Mouse (Mus musculus) ES-E14 (cell line): ENCODE results near the gene Cdh5. TPM values are rescaled to one million over a fixed set of nuclear protein-coding genes. Genes with fewer than 3 reads are reported as not detected.

Experiments
- DNase-seq: peaks from one replicate; pipeline ENCODE4 v3.0.0-alpha.2; 2013; ENCODE audit warnings: low read depth, low spot score
- H3K27ac ChIP-seq: 2 replicates; pipeline ENCODE4 v1.5.1; 2012; ENCODE audit warnings: low read depth, mild to moderate bottlenecking, low read length, moderate library complexity, mixed read lengths; ENCODE audit not compliant: poor library complexity, insufficient read depth, severe bottlenecking
- H3K36me3 ChIP-seq: 2 replicates; pipeline ENCODE4 v1.6.1; 2012; ENCODE audit warnings: mild to moderate bottlenecking, low read length, moderate library complexity, mixed read lengths; ENCODE audit not compliant: control insufficient read depth, poor library complexity, insufficient read depth, severe bottlenecking
- H3K4me1 ChIP-seq, 2 experiments: fragments of 150-350 bp in 1 of 2; sonication (generic) in 1 of 2; 2 replicates each; pipeline ENCODE4 v1.6.1; 2012; ENCODE audit warnings: low read length in 2 of 2, mild to moderate bottlenecking in 1 of 2, mixed read lengths in 1 of 2; ENCODE audit not compliant: control insufficient read depth in 2 of 2, insufficient read depth in 2 of 2, poor library complexity in 1 of 2
- H3K4me3 ChIP-seq, 2 experiments: fragments of 150-350 bp in 1 of 2; sonication (generic) in 1 of 2; 2 replicates each; pipeline ENCODE4 v1.5.1; 2012; ENCODE audit warnings: low read length in 2 of 2, low read depth in 1 of 2, mild to moderate bottlenecking in 1 of 2, mixed read lengths in 1 of 2; ENCODE audit not compliant: insufficient read depth in 1 of 2, poor library complexity in 1 of 2, severe bottlenecking in 1 of 2
- H3K9ac ChIP-seq: 2 replicates; pipeline ENCODE4 v1.6.1; 2012; ENCODE audit warnings: low read depth, mild to moderate bottlenecking, low read length, mixed read lengths; ENCODE audit not compliant: poor library complexity, insufficient read depth, severe bottlenecking
- H3K9me3 ChIP-seq: fragments of 150-350 bp; sonication (generic); 2 replicates; pipeline ENCODE4 v1.6.1; 2012; ENCODE audit warnings: low read depth, mild to moderate bottlenecking, low read length; ENCODE audit not compliant: control insufficient read depth, insufficient read depth
- CHD2 ChIP-seq: IDR thresholded peaks from 2 replicates; pipeline ENCODE4 v1.6.1; 2014; ENCODE audit warnings: mild to moderate bottlenecking, low read depth, low read length, inconsistent platforms
- HCFC1 ChIP-seq: IDR thresholded peaks from 2 replicates; pipeline ENCODE4 v1.6.1; 2012; ENCODE audit warnings: low read length, inconsistent platforms, borderline replicate concordance; ENCODE audit not compliant: insufficient read depth
- MAFK ChIP-seq: IDR thresholded peaks from 2 replicates; pipeline ENCODE4 v1.6.1; 2014; ENCODE audit warnings: mild to moderate bottlenecking, low read depth, low read length, inconsistent platforms; ENCODE audit not compliant: insufficient read depth
- ZC3H11A ChIP-seq: IDR thresholded peaks from 2 replicates; pipeline ENCODE4 v1.6.1; 2012; ENCODE audit warnings: low read depth, mild to moderate bottlenecking, inconsistent platforms, low read length, borderline replicate concordance
- ZNF384 ChIP-seq: IDR thresholded peaks from 2 replicates; pipeline ENCODE4 v1.6.1; 2012; ENCODE audit warnings: low read depth, low read length, inconsistent platforms
- in situ Hi-C, 2 experiments: fragments of 600-800 bp; cut with MboI; formaldehyde crosslinking; loops; one replicate each; pipeline ENCODE4 v1.15.1; 2025; ENCODE audit warnings: low sequenced_read_pairs in 2 of 2, inconsistent platforms in 1 of 2; ENCODE audit not compliant: unreplicated experiment in 2 of 2
- total RNA-seq: library from RNA; depleted of rRNA; stranded (reverse); fragments of 300-350 nt; gene quantifications from 2 replicates; pipeline ENCODE4 v1.2.3, GENCODE M21; 2012

The Cdh5 gene
- total RNA-seq, 1 experiment, result 2.0 TPM

GRCm38 (mm10) chr8:104095595-104095994 is 5.8 kb upstream of the Cdh5 start:
- Histone ChIP-seq H3K4me3 (no peak overlapping the region), H3K36me3 (no peaks in the 10 kb centered on the region), H3K9me3 (no peaks in the 10 kb centered on the region), H3K9ac (no peak overlapping the region), H3K4me1 (peaks cover 2 to 4% of the 10 kb centered on the region in 2 experiments; a peak in 2 of 4 replicates), H3K27ac (no peak overlapping the region)
- in situ Hi-C loops, result no loop called here
- TF ChIP-seq MAFK (no peak), CHD2 (no peak), ZC3H11A (no peak), ZNF384 (no peak), HCFC1 (no peak)
- no peak for DNase-seq

- Histone ChIP-seq H3K36me3 (no peaks in the 10 kb centered on the region), H3K9me3 (no peaks in the 10 kb centered on the region), H3K4me3 (no peak overlapping the region), H3K9ac (no peak overlapping the region), H3K27ac (no peak overlapping the region), H3K4me1 (peaks cover 2 to 5% of the 10 kb centered on the region in 2 experiments; a peak in 2 of 4 replicates)
- TF ChIP-seq CHD2 (no peak), MAFK (no peak), HCFC1 (no peak), ZNF384 (no peak), ZC3H11A (no peak)
- in situ Hi-C loops, result no loop called here
- DNase-seq, result no peak
These were observed 4.8 kb upstream of the Cdh5 start for GRCm38 (mm10) chr8:104096644-104097043.

DNA sequence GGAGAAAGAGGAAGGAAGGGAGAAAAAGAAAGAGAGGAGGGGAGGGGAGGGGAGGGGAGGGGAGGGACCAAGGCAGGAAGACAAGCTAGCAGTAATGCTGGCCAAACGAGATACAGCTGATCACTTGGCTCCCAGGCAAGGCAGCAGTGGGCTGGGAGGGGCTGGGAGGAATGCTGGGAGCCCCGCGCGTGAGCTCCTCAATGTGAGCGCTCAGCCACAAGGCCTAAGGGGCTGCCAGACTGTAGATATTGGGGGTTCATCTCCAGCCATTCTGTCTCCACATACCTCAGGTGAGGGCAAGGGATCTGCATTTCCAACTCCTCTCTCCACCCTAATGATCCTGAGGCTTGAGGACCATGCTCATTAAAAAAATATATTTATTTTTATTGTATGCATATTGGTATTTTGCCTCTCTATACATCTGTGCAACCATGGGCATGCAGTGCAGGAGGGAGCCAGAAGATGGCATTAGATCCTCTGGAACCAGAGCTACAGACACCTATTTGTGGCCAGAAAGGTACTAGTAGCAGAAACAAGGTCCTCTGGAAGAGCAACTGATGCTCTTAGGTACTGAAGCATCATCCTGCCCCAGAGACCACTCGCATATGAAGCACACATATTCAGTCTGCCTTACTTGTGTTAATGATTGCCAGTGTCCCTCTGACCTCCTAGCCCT is 2.6 kb upstream of the Cdh5 start:
- no peak overlapping the region for H3K9ac ChIP-seq
- TF ChIP-seq CHD2 (no peak), ZC3H11A (no peak), ZNF384 (no peak), HCFC1 (no peak), MAFK (no peak)
- H3K9me3 ChIP-seq, result no peaks in the 10 kb centered on the region
- no peak overlapping the region for H3K4me3 ChIP-seq
- DNase-seq, result no peak
- no peaks in the 10 kb centered on the region for H3K36me3 ChIP-seq
- peaks cover 2 to 3% of the 10 kb centered on the region in 2 experiments; a peak in 2 of 4 replicates for H3K4me1 ChIP-seq
- no peak overlapping the region for H3K27ac ChIP-seq
- in situ Hi-C loops, result no loop called here

DNA sequence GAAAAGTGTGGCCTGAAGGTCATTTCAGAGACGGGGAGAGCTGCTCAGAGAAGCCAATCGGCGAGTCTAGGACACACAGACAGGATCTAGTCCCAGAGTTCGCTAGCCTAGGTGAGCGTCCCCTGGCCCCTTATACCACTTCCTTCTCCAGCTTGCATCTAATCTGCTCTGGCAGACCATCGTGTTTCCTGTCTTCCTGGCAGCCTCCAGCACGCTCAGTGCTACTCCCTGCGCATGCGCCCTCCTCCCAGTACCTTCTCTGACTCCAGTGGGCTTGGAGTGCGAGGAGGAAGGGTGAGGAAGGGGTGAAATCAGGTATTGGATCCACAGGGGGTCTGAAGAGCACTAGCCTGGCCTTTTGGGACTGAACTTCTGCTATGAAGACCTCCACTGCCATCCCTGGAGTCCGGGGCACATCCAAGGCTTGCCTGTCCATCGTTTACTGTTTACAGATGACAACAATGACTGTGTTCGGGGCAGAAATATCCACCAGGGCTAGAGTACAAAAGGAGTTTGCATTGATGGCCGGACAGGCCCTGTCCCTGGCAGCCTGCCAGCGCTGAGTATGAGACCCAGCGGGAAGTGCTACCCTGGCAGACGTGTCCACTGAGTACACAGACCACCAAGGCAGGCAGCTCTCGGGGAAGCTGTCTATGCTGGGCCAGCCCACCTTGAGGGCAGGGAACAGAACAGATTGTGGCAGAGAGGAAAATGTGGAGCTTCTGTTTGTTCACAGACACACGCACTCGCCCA is 1.9 kb upstream of the Cdh5 start:
- Histone ChIP-seq H3K9me3 (no peaks in the 10 kb centered on the region), H3K36me3 (no peaks in the 10 kb centered on the region), H3K27ac (no peak overlapping the region), H3K9ac (no peak overlapping the region), H3K4me3 (no peak overlapping the region), H3K4me1 (peaks cover 2 to 3% of the 10 kb centered on the region in 2 experiments; a peak in 2 of 4 replicates)
- no peak for TF ChIP-seq ZNF384
- TF ChIP-seq ZC3H11A, result no peak
- TF ChIP-seq CHD2, result no peak
- no peak for TF ChIP-seq HCFC1
- no peak for TF ChIP-seq MAFK
- DNase-seq, result no peak
- in situ Hi-C loops, result no loop called here
